ENCODE assay signal across 25 mouse cellular contexts in genomic region chr3:87812873-87813272, GRCm38 (mm10). TPM values are rescaled to one million over a fixed set of nuclear protein-coding genes. Genes with fewer than 3 reads are reported as not detected.
DNase-seq lines count a peak whose midpoint lies in the region; ATAC-seq and TF ChIP-seq lines count a peak whose summit lies in the region.
"Had no signal": no experiment of that assay in that cellular context is flagged by ENCODE, and none has a peak within 500 bp of the region (broad histone marks: within the 10 kb centered on the region; RNA-seq: fewer than 3 reads in every experiment).

No protein-coding gene starts in this region.

- no peak overlapping the region for H3K9ac ChIP-seq in kidney, postnatal 0 days (ENCODE audit: low read depth, low read length)
- H3K9ac ChIP-seq: embryonic facial prominence, embryonic 12.5 days; forebrain, embryonic 13.5 days; limb, embryonic 13.5 days; liver, embryonic 13.5 days; lung, embryonic 15.5 days; midbrain, embryonic 12.5 days had no signal

- no peak overlapping the region for H3K27ac ChIP-seq in kidney, postnatal 0 days
- H3K27ac ChIP-seq: embryonic facial prominence, embryonic 12.5 days; forebrain, embryonic 13.5 days; limb, embryonic 13.5 days; liver, embryonic 13.5 days; lung, embryonic 15.5 days; macrophage; midbrain, embryonic 12.5 days had no signal

- H3K27me3 ChIP-seq in kidney, postnatal 0 days (ENCODE audit: insufficient read depth, low read length), result peaks cover 35% of the 10 kb centered on the region

- no peak overlapping the region for H3K4me3 ChIP-seq in kidney, postnatal 0 days (replicated peaks; ENCODE audit: low read depth, low read length)
- H3K4me3 ChIP-seq: embryonic facial prominence, embryonic 12.5 days; erythroblast, embryonic 14.5 days; forebrain, embryonic 13.5 days; limb, embryonic 13.5 days; liver, embryonic 13.5 days; lung, embryonic 15.5 days; midbrain, embryonic 12.5 days had no signal

- DNase-seq in gastrocnemius, postnatal 10 days, result peak; percentile 34
- no peak for DNase-seq in gastrocnemius, postnatal 36 days
- DNase-seq in kidney, postnatal 0 days (ENCODE audit: low spot score), result peak; percentile 38
- DNase-seq in kidney, adult 11 months, result no peak
- peak; percentile 50 for DNase-seq in urinary bladder, postnatal 14 days (ENCODE audit: low spot score)
- no peak for DNase-seq in urinary bladder, postnatal 25 days (ENCODE audit: low spot score)
- DNase-seq in testis, postnatal 14 days (ENCODE audit: low spot score), result peak; percentile 52
- no peak for DNase-seq in right cerebral cortex, adult 18-20 months
- DNase-seq: cerebellum, adult 8-10 months; heart, adult 11 months; liver, embryonic 13.5 days; right cerebral cortex, postnatal 25 days had no signal

- ATAC-seq in kidney, postnatal 0 days (replicated peaks; ENCODE audit: low FRiP score, low read depth), result no peak
- ATAC-seq: forebrain, embryonic 13.5 days had no signal

- intact Hi-C loops in gastrocnemius, postnatal 36 days (cut with DNase I), result no loop called here

- H3K9me3 ChIP-seq in kidney, postnatal 0 days (replicated peaks; ENCODE audit: low read length), result no peaks in the 10 kb centered on the region
- H3K9me3 ChIP-seq: embryonic facial prominence, embryonic 12.5 days; forebrain, embryonic 13.5 days; G1E; limb, embryonic 13.5 days; liver, embryonic 13.5 days; lung, embryonic 15.5 days; midbrain, embryonic 12.5 days had no signal

- WGBS in kidney, postnatal 0 days, result 24% methylated on average over 10 of the region's 10 CpGs

- H3K4me2 ChIP-seq in kidney, postnatal 0 days (ENCODE audit: low read length), result no peak overlapping the region
- H3K4me2 ChIP-seq: embryonic facial prominence, embryonic 12.5 days; forebrain, embryonic 13.5 days; limb, embryonic 13.5 days; liver, embryonic 13.5 days; lung, embryonic 15.5 days; midbrain, embryonic 12.5 days had no signal

- H3K36me3 ChIP-seq in kidney, postnatal 0 days (ENCODE audit: insufficient read depth, low read length), result no peaks in the 10 kb centered on the region
- H3K36me3 ChIP-seq: embryonic facial prominence, embryonic 12.5 days; G1E; limb, embryonic 13.5 days; liver, embryonic 13.5 days; lung, embryonic 15.5 days; midbrain, embryonic 12.5 days had no signal

- H3K4me1 ChIP-seq in kidney, postnatal 0 days (replicated peaks; ENCODE audit: insufficient read depth, low read length), result peaks cover 4% of the 10 kb centered on the region; the same call in 1 of the 2 replicates
- H3K4me1 ChIP-seq: liver, embryonic 13.5 days had no signal

- no peak for TF ChIP-seq CTCF in kidney, postnatal 0 days (IDR thresholded peaks at IDR 0.05; ENCODE audit: low read depth)

RNA-seq across cellular contexts. Expression of gene Pear1, which starts 11.2 kb away (rescaled TPM):
- total RNA-seq in gastrocnemius, postnatal 10 days (2021), result 10 to 100 TPM; 19.6 to 19.7 TPM
- 1 to 10 TPM; 4.8 to 8.3 TPM for total RNA-seq in gastrocnemius, postnatal 36 days (2021)
- polyA plus RNA-seq in kidney, postnatal 0 days (2015; fragmentation: Nextera tagmentation; extraction: Ambion mirVana), result 31.6 and 35.4 TPM in 2 replicates
- polyA plus RNA-seq: G1E had no signal

RNA-seq across cellular contexts. Expression of gene Insrr, which starts 16.1 kb away (rescaled TPM):
- under 1 TPM; 0.19 to 0.56 TPM for total RNA-seq in gastrocnemius, postnatal 10 days (2021)
- not detected for total RNA-seq in gastrocnemius, postnatal 36 days (2021)
- polyA plus RNA-seq in kidney, postnatal 0 days (2015; fragmentation: Nextera tagmentation; extraction: Ambion mirVana), result 1.9 and 2.3 TPM in 2 replicates
- total RNA-seq: monocyte, adult 5-6 weeks had no signal
- polyA plus RNA-seq: erythroblast, embryonic 14.5 days; G1E; macrophage had no signal

RNA-seq across cellular contexts. Expression of gene Ntrk1, which starts 17.9 kb away (rescaled TPM):
- under 1 TPM; 0.09 TPM for total RNA-seq in gastrocnemius, postnatal 10 days (2021)
- not detected for total RNA-seq in gastrocnemius, postnatal 36 days (2021)
- polyA plus RNA-seq in kidney, postnatal 0 days (2015; fragmentation: Nextera tagmentation; extraction: Ambion mirVana), result 2.1 and 2.3 TPM in 2 replicates
- total RNA-seq: G1E; monocyte, adult 5-6 weeks had no signal
- polyA plus RNA-seq: erythroblast, embryonic 14.5 days; G1E; macrophage had no signal

RNA-seq across cellular contexts. Expression of gene Sh2d2a, which starts 33.7 kb away (rescaled TPM):
- total RNA-seq in gastrocnemius, postnatal 10 days (2021), result under 1 TPM in 1 of 2 experiments, not detected in 1; 0.18 TPM
- total RNA-seq in gastrocnemius, postnatal 36 days (2021), result under 1 TPM in 1 of 2 experiments, not detected in 1; 0.13 TPM
- 0.11 TPM in 1 of 2 replicates, not detected in the other for polyA plus RNA-seq in kidney, postnatal 0 days (2015; fragmentation: Nextera tagmentation; extraction: Ambion mirVana)
- total RNA-seq: layer of hippocampus, postnatal 14 days had no signal
- polyA plus RNA-seq: cortical plate, adult 2 months; embryonic facial prominence, embryonic 12.5 days; forebrain, embryonic 13.5 days; G1E; hindbrain, embryonic 11.5 days; limb, embryonic 13.5 days; liver, embryonic 13.5 days; macrophage; midbrain, embryonic 12.5 days; neural tube, embryonic 11.5 days had no signal

Comparison
In these comparisons a context has a peak if more than half of its experiments do, and no peak if none do; other contexts are left out.
1. DNase-seq: peak in gastrocnemius, postnatal 10 days (single experiment), kidney, postnatal 0 days (single experiment), urinary bladder, postnatal 14 days (single experiment) and testis, postnatal 14 days (single experiment); none in gastrocnemius, postnatal 36 days (0 of 2), kidney, adult 11 months (single experiment), urinary bladder, postnatal 25 days (single experiment) and right cerebral cortex, adult 18-20 months (single experiment).